Mouse (Mus musculus) bone marrow macrophage, adult 2 months (primary cell): Measurements from ENCODE around the gene Rfx1.

Experiments
- CTCF ChIP-seq: IDR thresholded peaks from 2 replicates; pipeline ENCODE4 v1.5.1; 2012; ENCODE audit warnings: low read depth, mild to moderate bottlenecking, low read length, moderate library complexity
- POLR2A ChIP-seq: IDR thresholded peaks from 2 replicates; pipeline ENCODE4 v1.6.1; 2012; ENCODE audit warnings: mild to moderate bottlenecking, low read depth, low read length, borderline replicate concordance

- TF ChIP-seq CTCF (no peak), POLR2A (no peak)
Observed at GRCm38 (mm10) chr8:84038015-84038414, 28.6 kb upstream of the Rfx1 start.
